Mouse (Mus musculus) embryonic facial prominence, embryonic 14.5 days (tissue): ENCODE measurements around the gene Ints6. TPM values are rescaled to one million over a fixed set of nuclear protein-coding genes. Genes with fewer than 3 reads are reported as not detected.

Source experiments
- ATAC-seq: fragments of 200-750 bp; cut with Nextera tagmentation; 2 replicates; pipeline ENCODE4 v1.8.0; 2017; ENCODE audit warnings: low read depth, moderate number of reproducible peaks, moderate TSS enrichment
- DNase-seq: peaks from one replicate; pipeline ENCODE4 v3.0.0-alpha.2; 2015; ENCODE audit warnings: low spot score
- H3K27ac ChIP-seq: fragments of 300-500 bp; sonication (generic); replicated peaks from 2 replicates; pipeline ENCODE4 v1.5.1; 2014; ENCODE audit warnings: low read depth, mild to moderate bottlenecking, low read length, moderate library complexity
- H3K27me3 ChIP-seq: fragments of 300-500 bp; sonication (generic); replicated peaks from 2 replicates; pipeline ENCODE4 v1.6.1; 2014; ENCODE audit warnings: low read length; ENCODE audit not compliant: control insufficient read depth, insufficient read depth
- H3K36me3 ChIP-seq: fragments of 300-500 bp; sonication (generic); 2 replicates; pipeline ENCODE4 v1.6.1; 2014; ENCODE audit warnings: low read length, mixed read lengths; ENCODE audit not compliant: control insufficient read depth, insufficient read depth
- H3K4me1 ChIP-seq: fragments of 300-500 bp; sonication (generic); 2 replicates; pipeline ENCODE4 v1.6.1; 2014; ENCODE audit warnings: antibody characterized with exemption, low read length; ENCODE audit not compliant: control insufficient read depth, insufficient read depth
- H3K4me2 ChIP-seq: fragments of 300-500 bp; sonication (generic); 2 replicates; pipeline ENCODE4 v1.6.1; 2014; ENCODE audit warnings: low read depth, mild to moderate bottlenecking, low read length, moderate library complexity, mixed read lengths
- H3K4me3 ChIP-seq: fragments of 300-500 bp; sonication (generic); 2 replicates; pipeline ENCODE4 v1.5.1; 2014; ENCODE audit warnings: low read depth, mild to moderate bottlenecking, low read length
- H3K9ac ChIP-seq: fragments of 300-500 bp; sonication (generic); 2 replicates; pipeline ENCODE4 v1.6.1; 2014; ENCODE audit warnings: low read depth, mild to moderate bottlenecking, low read length, moderate library complexity, mixed read lengths
- H3K9me3 ChIP-seq: fragments of 300-500 bp; sonication (generic); 2 replicates; pipeline ENCODE4 v1.6.1; 2016; ENCODE audit warnings: low read length; ENCODE audit not compliant: control insufficient read depth
- WGBS: fragments of 180-500 bp; shearing (Covaris S2); extraction: QIAGEN DNeasy Blood & Tissue Kit; methylation state at CpG from one replicate; pipeline ENCODE4 v1.1.7; 2014; 5-methylcytosine and 5-hydroxymethylcytosine counted together
- polyA plus RNA-seq: library from polyadenylated mRNA; unstranded; fragments of >200 nt; fragmentation: Nextera tagmentation; extraction: Ambion mirVana; gene quantifications from 2 replicates; pipeline ENCODE4 v1.2.1, GENCODE M21; 2014

Gene Ints6
- polyA plus RNA-seq, 1 experiment from 2014 or later, result 26.6 TPM

GRCm38 (mm10) chr14:62760321-62761035 lies 491 bp downstream of the Ints6 start:
- H3K9ac ChIP-seq, result peak overlapping the region; percentile 99
- H3K4me3 ChIP-seq, result peak overlapping the region; percentile 98
- ATAC-seq (peak; percentile 41), DNase-seq (peak; percentile 20)
- peak overlapping the region; percentile 99 for H3K27ac ChIP-seq
- H3K27me3 ChIP-seq, result no peaks in the 10 kb centered on the region
- H3K4me2 ChIP-seq, result peak overlapping the region; percentile 65
- H3K4me1 ChIP-seq, result 0 out of 2 replicates have a peak, but pooled peaks cover 4% of the 10 kb centered on the region
- no peaks in the 10 kb centered on the region for H3K9me3 ChIP-seq
- H3K36me3 ChIP-seq, result peaks cover 21% of the 10 kb centered on the region
- WGBS, result 2% methylated on average over 24 of the region's 68 CpGs

GRCm38 (mm10) chr14:62759771-62760320 lies 1.1 kb downstream of the Ints6 start:
- Histone ChIP-seq H3K4me2 (peak overlapping the region; percentile 65), H3K27ac (peak overlapping the region; percentile 99), H3K9me3 (no peaks in the 10 kb centered on the region), H3K4me3 (peak overlapping the region; percentile 98), H3K4me1 (0 out of 2 replicates have a peak, but pooled peaks cover 4% of the 10 kb centered on the region), H3K27me3 (no peaks in the 10 kb centered on the region), H3K36me3 (peaks cover 25% of the 10 kb centered on the region), H3K9ac (peak overlapping the region; percentile 99)
- ATAC-seq, result peak; percentile 6
- DNase-seq, result peak; percentile 81
- WGBS, result under 1% methylated on average over 27 of the region's 38 CpGs

GRCm38 (mm10) chr14:62758714-62759113 lies 2.3 kb downstream of the Ints6 start:
- Histone ChIP-seq H3K4me3 (no peak overlapping the region), H3K27ac (no peak overlapping the region), H3K9ac (no peak overlapping the region), H3K36me3 (peaks cover 36% of the 10 kb centered on the region), H3K9me3 (no peaks in the 10 kb centered on the region), H3K4me2 (0 out of 2 replicates have a peak overlapping the region, but pooled peaks have one; percentile 65), H3K4me1 (0 out of 2 replicates have a peak, but pooled peaks cover 4% of the 10 kb centered on the region), H3K27me3 (no peaks in the 10 kb centered on the region)
- DNase-seq, result no peak
- ATAC-seq, result no peak
- 92% methylated on average over 5 of the region's 5 CpGs for WGBS

GRCm38 (mm10) chr14:62755095-62755640 lies 5.8 kb downstream of the Ints6 start:
- Histone ChIP-seq H3K9ac (no peak overlapping the region), H3K36me3 (peaks cover 45% of the 10 kb centered on the region), H3K27ac (no peak overlapping the region), H3K4me3 (no peak overlapping the region), H3K27me3 (no peaks in the 10 kb centered on the region), H3K9me3 (no peaks in the 10 kb centered on the region), H3K4me2 (no peak overlapping the region), H3K4me1 (0 out of 2 replicates have a peak, but pooled peaks cover 4% of the 10 kb centered on the region)
- no peak for DNase-seq
- no peak for ATAC-seq
- 89% methylated on average over 1 of the region's 1 CpGs for WGBS

GRCm38 (mm10) chr14:62751479-62751878 lies 9.5 kb downstream of the Ints6 start:
- Histone ChIP-seq H3K4me2 (no peak overlapping the region), H3K4me3 (no peak overlapping the region), H3K27ac (no peak overlapping the region), H3K36me3 (peaks cover 36% of the 10 kb centered on the region; the same call in 1 of the 2 replicates), H3K9me3 (no peaks in the 10 kb centered on the region), H3K9ac (no peak overlapping the region), H3K27me3 (no peaks in the 10 kb centered on the region), H3K4me1 (no peaks in the 10 kb centered on the region)
- 89% methylated on average over 2 of the region's 2 CpGs for WGBS
- ATAC-seq (no peak), DNase-seq (no peak)

GRCm38 (mm10) chr14:62735646-62736045 lies 25.3 kb downstream of the Ints6 start:
- no peaks in the 10 kb centered on the region for H3K27me3 ChIP-seq
- DNase-seq (no peak), ATAC-seq (no peak)
- H3K9me3 ChIP-seq, result no peaks in the 10 kb centered on the region
- no peak overlapping the region for H3K4me3 ChIP-seq
- H3K36me3 ChIP-seq, result peaks cover 38% of the 10 kb centered on the region
- H3K27ac ChIP-seq, result no peak overlapping the region
- WGBS, result 94% methylated on average over 1 of the region's 1 CpGs
- no peaks in the 10 kb centered on the region for H3K4me1 ChIP-seq
- H3K4me2 ChIP-seq, result no peak overlapping the region
- no peak overlapping the region for H3K9ac ChIP-seq

GRCm38 (mm10) chr14:62733666-62734065 lies 27.3 kb downstream of the Ints6 start:
- H3K9me3 ChIP-seq, result no peaks in the 10 kb centered on the region
- H3K36me3 ChIP-seq, result peaks cover 32% of the 10 kb centered on the region
- no peaks in the 10 kb centered on the region for H3K4me1 ChIP-seq
- H3K4me2 ChIP-seq, result no peak overlapping the region
- H3K27me3 ChIP-seq, result no peaks in the 10 kb centered on the region
- no peak overlapping the region for H3K27ac ChIP-seq
- ATAC-seq, result no peak
- no peak overlapping the region for H3K4me3 ChIP-seq
- no peak overlapping the region for H3K9ac ChIP-seq
- 73% methylated on average over 2 of the region's 2 CpGs for WGBS
- DNase-seq, result no peak

GRCm38 (mm10) chr14:62731902-62732301 lies 29.1 kb downstream of the Ints6 start:
- Histone ChIP-seq H3K4me1 (no peaks in the 10 kb centered on the region), H3K9ac (no peak overlapping the region), H3K36me3 (peaks cover 25% of the 10 kb centered on the region), H3K9me3 (no peaks in the 10 kb centered on the region), H3K4me2 (no peak overlapping the region), H3K27ac (no peak overlapping the region), H3K27me3 (no peaks in the 10 kb centered on the region), H3K4me3 (no peak overlapping the region)
- no peak for DNase-seq
- WGBS, result 84% methylated on average over 1 of the region's 1 CpGs
- no peak for ATAC-seq
